In the genomic region with DNA sequence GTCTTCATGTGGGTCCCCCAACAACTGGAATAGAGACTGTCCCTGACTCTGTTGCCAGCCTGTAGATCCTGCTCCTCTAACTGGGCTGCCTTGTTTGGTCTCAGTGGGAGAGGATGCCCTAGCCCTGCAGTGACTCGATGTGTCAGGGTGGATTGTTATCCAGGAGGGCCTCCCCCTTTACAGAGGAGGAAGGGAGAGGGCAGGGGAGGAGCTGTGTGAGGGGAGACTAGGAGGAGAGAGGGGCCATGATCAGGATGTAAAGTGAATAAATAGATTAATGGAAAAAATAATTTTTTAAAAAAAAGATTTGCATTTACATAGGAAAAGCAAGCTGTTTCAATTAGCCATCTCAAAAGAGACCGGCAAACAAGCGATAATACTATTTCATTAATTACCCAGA, we compare ENCODE assay signal across 15 mouse cellular contexts.
"Had no signal": no experiment of that assay in that cellular context is flagged by ENCODE, and none has a peak within 500 bp of the region (broad histone marks: within the 10 kb centered on the region; RNA-seq: fewer than 3 reads in every experiment).

No protein-coding gene starts in this region.

- H3K27me3 ChIP-seq: lung, embryonic 15.5 days; neural tube, embryonic 12.5 days; stomach, embryonic 15.5 days had no signal

- H3K36me3 ChIP-seq: lung, embryonic 15.5 days; neural tube, embryonic 12.5 days; stomach, embryonic 15.5 days had no signal

- H3K4me1 ChIP-seq: lung, embryonic 15.5 days; neural tube, embryonic 12.5 days; stomach, embryonic 15.5 days had no signal

- H3K4me3 ChIP-seq: lung, embryonic 15.5 days; megakaryocyte, embryonic 14.5 days; neural tube, embryonic 12.5 days; stomach, embryonic 15.5 days had no signal

- H3K27ac ChIP-seq: lung, embryonic 15.5 days; macrophage; neural tube, embryonic 12.5 days; stomach, embryonic 15.5 days; stomach, postnatal 0 days had no signal

- H3K4me2 ChIP-seq: lung, embryonic 15.5 days; neural tube, embryonic 12.5 days; stomach, embryonic 15.5 days had no signal

- H3K9ac ChIP-seq: liver, postnatal 0 days; lung, embryonic 15.5 days; neural tube, embryonic 12.5 days; stomach, embryonic 15.5 days had no signal

- H3K9me3 ChIP-seq: lung, embryonic 15.5 days; megakaryocyte, embryonic 14.5 days; neural tube, embryonic 12.5 days; stomach, embryonic 15.5 days had no signal

- ATAC-seq: liver, postnatal 0 days; lung, postnatal 0 days had no signal

- DNase-seq: liver, postnatal 0 days; lung, adult 2 months; lung, postnatal 14 days; lung, postnatal 36 days; right cerebral cortex, postnatal 14 days; thymus, adult 2 months; thymus, postnatal 25 days; thymus, postnatal 4 days had no signal
